Mouse (Mus musculus): Measurements from ENCODE around the gene Stx5a.

Stx5a gene

GRCm38 (mm10) chr19:8745382-8745781, 4.2 kb downstream of the Stx5a start:
- DNase-seq (ENCODE audit: low spot score in 2 of 2): no peak

DNA sequence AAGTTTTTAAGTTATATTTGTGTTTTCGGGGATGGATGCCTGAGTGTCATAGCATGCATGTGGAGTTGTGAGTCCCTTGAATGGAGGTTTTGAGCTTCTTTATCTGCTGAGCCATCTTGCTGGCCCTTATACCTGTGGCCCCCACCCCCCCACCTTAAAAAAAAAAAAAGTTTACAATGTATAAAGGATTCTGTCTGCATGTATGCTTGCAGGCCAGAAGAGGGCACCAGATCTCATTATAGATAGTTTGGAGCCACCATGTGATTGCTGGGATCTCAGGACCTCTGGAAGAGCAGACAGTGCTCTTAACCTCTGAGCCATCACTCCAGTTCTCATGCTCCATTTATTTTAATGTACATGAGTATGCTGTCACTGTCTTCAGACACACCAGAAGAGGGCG, 6.2 kb downstream of the Stx5a start:
- DNase-seq (ENCODE audit: low spot score in 2 of 2): no peak

- DNase-seq (ENCODE audit: low spot score in 2 of 2): no peak
Observed at GRCm38 (mm10) chr19:8755652-8756051, 14.4 kb downstream of the Stx5a start.

- peak; percentile 94 to 95 for DNase-seq (ENCODE audit: low spot score in 2 of 2)
Observed at GRCm38 (mm10) chr19:8756635-8757387, 15.6 kb downstream of the Stx5a start, which contains the start of gene Nxf1. Gene Nxf1, plus strand, starts transcription at chr19:8757073.

DNA sequence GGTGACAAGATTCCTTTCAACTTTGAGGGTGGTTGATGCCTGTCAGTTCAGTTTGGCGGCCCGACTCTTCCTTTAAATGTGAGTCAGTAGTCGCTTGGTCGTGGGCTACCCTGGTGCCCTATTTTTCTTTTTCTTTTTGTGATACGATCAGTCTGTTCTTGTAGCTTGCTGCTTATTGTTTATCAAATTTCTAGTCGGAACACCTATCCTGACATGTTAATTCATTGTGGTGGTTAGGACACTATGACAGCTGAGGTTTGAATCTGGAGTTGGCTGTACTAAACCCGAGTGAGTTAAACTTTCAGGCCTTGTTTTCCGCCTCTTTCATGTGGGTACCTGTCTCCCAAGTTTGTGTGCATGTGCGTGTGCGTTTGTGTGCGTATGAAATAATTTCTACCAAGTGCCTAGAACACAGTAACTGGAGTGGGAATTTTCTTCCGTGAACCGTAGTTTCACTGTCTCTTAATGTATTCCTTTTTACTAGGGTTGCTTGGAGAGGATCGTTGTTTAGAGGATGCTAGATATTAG, 16.3 kb downstream of the Stx5a start:
- no peak for DNase-seq (ENCODE audit: low spot score in 2 of 2)

- no peak for DNase-seq (ENCODE audit: low spot score in 2 of 2)
Observed at GRCm38 (mm10) chr19:8758899-8759298, 17.7 kb downstream of the Stx5a start.

- DNase-seq (ENCODE audit: low spot score in 2 of 2): no peak
Observed at GRCm38 (mm10) chr19:8760757-8761156, 19.5 kb downstream of the Stx5a start.

GRCm38 (mm10) chr19:8763276-8763675, 22.1 kb downstream of the Stx5a start:
- no peak for DNase-seq (ENCODE audit: low spot score in 2 of 2)

DNA sequence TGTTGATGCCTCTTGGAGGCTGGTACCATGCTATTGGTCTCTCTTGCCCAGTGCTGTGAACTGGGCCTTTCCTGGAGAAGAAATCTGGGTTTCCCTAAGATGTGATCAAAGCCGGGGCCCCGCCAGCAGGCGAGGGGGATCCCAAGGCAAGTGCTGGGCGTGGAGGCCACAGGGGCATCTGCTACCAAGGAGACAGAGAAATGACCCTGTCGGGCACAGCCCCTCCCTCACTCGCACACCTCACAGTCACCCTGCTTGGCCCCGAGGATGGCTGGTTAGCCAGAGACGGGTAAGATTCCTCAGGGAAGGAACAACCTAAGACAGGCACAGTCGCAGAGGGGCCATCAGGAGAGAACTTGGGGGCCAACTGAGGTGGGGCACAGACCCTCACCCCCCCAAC, 24.3 kb downstream of the Stx5a start:
- DNase-seq (ENCODE audit: low spot score in 2 of 2): no peak

DNA sequence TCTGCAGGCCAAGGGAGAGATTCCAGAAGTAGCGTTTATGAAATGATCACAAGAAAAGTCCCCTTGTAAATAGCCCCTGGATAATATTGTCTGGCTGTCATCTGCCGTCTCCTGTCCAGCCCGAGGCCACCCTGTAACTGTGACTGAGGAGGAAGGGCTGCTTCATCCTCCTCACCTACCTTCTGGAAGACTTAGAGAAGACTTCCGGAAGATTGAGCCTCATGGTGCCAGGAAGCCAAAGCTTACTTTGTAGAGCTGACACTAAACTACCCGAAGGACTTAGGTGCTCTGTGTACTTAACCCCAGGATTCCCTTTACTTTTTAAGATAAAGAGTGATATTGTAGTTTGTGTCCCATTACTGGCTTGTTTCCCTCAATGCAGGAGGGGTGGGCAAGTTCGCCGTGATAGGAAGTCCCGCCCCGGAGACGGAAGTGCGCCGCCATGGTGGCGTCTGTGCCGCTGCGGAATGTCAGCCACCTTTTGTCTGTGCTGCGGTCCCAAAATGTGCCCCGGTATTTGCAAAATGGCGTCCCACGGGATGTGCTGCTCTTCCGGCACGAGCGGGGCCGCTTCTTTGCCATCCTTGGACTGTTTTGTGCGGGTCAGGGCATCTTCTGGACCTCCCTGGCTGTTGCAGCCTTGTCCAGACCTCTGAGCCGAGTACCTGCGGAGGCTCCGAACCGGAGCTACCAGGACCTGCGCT, 29.5 kb downstream of the Stx5a start, which contains the start of gene Tmem223:
Gene Tmem223 (plus strand): TSS at position 430 of the 704 bp plus-strand sequence.
- peak; percentile 88 for DNase-seq (ENCODE audit: low spot score in 2 of 2)

- DNase-seq (ENCODE audit: low spot score in 2 of 2): no peak
Observed at GRCm38 (mm10) chr19:8772996-8773395, 31.8 kb downstream of the Stx5a start.

- no peak for DNase-seq (ENCODE audit: low spot score in 2 of 2)
Observed at GRCm38 (mm10) chr19:8773409-8773808, 32.2 kb downstream of the Stx5a start.

GRCm38 (mm10) chr19:8774086-8774835, 33.0 kb downstream of the Stx5a start, which contains the start of gene Tmem179b:
Gene Tmem179b, minus strand, starts transcription at chr19:8774467.
- peak; percentile 97 for DNase-seq (ENCODE audit: low spot score in 2 of 2)

GRCm38 (mm10) chr19:8774951-8775421, 33.8 kb downstream of the Stx5a start:
- DNase-seq (ENCODE audit: low spot score in 2 of 2): peak in 1 of 2 experiments; percentile 42

GRCm38 (mm10) chr19:8786008-8786781, 45.0 kb downstream of the Stx5a start, which contains the start of gene Taf6l:
Gene Taf6l, minus strand, starts transcription at chr19:8786417.
- peak; percentile 95 to 98 for DNase-seq (ENCODE audit: low spot score in 2 of 2)

DNA sequence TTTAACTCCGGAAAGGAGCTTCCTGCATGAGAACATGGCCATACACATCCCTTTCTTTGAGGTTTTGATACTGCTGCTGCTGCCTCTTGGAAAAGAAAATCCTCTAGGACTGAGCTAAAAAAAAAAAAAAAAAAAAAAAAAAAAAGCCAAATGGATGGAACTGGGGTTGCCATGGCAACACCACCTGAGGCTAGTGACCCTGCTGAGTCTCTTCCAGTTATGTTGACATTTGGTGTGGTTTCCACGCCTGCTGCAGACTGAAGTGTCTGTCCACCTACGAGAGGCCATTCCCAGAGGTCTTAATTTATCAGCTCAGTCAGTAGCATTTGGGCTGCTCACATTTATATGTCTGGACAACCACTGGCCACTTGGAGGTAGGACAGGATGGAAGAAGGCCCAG, 47.3 kb downstream of the Stx5a start:
- DNase-seq (ENCODE audit: low spot score in 2 of 2): no peak

DNA sequence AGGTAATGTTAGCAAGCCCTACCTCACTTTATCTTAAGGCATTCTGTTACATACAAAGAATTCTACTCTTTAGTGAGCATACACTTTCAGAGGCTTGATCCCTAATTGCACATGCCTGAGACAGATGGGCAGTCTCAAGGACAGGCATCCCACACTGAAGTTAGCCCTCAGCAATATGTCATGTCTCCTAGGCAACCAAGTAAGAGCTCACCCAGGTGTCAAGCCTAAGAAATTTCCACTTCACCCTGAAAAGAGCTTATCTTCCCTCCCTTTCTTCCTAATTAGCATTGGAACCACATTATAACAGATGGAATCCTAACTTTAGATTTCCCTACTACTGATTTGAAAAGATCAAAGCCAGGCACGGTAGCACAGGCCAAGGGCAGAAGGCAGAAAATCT, 48.0 kb downstream of the Stx5a start:
- DNase-seq (ENCODE audit: low spot score in 2 of 2): no peak

DNA sequence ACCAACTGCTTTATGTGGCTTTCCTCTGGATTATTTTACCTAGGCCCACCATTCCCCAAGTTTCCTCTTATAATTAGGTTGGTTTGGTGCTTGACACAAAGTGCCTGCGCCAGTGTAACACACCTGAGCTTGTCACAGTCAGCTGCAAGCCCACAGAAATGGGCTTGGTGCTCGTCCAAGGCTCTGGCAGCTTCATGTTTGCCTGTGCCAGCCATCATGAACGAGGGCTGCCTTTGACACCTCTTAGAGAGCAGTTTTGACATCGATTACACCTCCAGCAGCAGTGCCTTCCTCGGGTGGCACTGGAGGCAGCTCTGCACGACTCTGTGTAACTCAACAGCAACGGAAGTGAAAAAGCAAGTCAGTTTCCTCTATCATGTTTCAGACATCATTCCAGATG, 49.0 kb downstream of the Stx5a start:
- peak in 1 of 2 experiments; percentile 59 for DNase-seq (ENCODE audit: low spot score in 2 of 2)

DNA sequence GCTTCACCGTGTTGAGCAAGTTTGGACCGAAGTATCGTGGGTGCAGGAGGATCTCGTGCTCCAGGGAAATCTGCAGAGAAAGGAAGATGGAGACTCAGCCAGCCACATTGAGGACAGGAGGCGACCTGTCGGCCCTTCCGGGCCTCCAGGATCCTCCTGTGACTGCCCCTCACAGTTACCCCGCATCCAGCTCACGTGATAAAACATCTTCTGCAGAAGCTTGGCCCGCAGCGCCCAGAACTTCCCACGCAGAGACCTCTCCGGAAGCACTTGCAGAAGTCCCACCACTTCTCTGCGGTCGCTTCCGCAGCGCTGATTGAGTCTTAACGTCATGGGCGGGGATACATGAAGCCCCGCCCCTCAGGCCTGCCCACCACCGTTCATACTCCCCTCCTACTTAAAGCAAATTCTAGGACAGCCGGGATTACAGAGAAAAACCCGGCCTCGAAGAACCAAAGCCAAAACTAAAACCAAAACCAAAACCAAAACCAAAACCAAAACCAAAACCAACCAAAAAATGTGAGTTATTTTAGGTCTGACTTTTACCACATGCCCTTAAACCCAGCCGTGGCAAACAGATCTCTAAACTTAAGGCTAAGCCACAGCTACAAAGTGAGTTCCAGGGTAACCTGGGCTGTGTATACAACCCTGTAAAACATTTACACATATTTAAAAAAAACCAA, 57.2 kb downstream of the Stx5a start, which contains the start of gene Polr2g:
Gene Polr2g (minus strand): TSS at position 314 of the 683 bp plus-strand sequence.
- DNase-seq (ENCODE audit: low spot score in 2 of 2): peak; percentile 95 to 96

DNA sequence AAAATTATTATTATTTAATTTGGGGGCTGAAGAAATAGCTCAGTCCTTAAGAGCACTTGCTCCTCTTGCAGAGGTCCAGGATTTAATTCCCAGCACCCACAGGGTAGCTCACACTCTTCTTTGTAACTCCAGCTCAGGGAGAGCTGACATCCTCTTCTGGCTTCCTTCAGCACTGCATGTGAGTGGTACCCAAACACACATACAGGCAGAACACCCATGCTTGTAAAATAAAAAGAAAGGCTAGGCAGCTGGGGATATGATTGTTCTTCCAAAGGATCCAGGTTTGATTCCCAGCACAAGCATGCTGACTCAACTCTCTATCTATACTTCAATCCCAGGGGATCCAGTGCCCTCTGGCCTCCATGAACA, 57.7 kb downstream of the Stx5a start:
- no peak for DNase-seq (ENCODE audit: low spot score in 2 of 2)
